Mouse (Mus musculus) small intestine, adult 2 months (tissue): ENCODE measurements at regions not wholly inside any gene's neighbourhood (a gene's known extent, or its start where the extent isn't known, plus 50 kb on each side); places are given as distances from the start of the nearest gene placed in this dataset.

Experiments used
- CTCF ChIP-seq: fragments of 200-500 bp; IDR thresholded peaks from 2 replicates; pipeline ENCODE4 v1.5.1; 2012; ENCODE audit warnings: low read depth, mild to moderate bottlenecking, control low read depth, inconsistent platforms, low read length, moderate library complexity, mixed read lengths; ENCODE audit not compliant: insufficient replicate concordance, insufficient read length; ENCODE audit errors: extremely low read depth
- POLR2A ChIP-seq: fragments of 200-500 bp; IDR thresholded peaks from 2 replicates; pipeline ENCODE4 v1.6.1; 2012; ENCODE audit warnings: low read depth, mild to moderate bottlenecking, control low read depth, inconsistent platforms, low read length, moderate library complexity

- no peak for TF ChIP-seq POLR2A
- TF ChIP-seq CTCF = no peak
Measured at GRCm38 (mm10) chr15:61535644-61536331, 613.0 kb upstream of the A1bg start.
